Mouse (Mus musculus) midbrain, embryonic 12.5 days (tissue): ENCODE results near the gene Sec22b. TPM values are rescaled to one million over a fixed set of nuclear protein-coding genes. Genes with fewer than 3 reads are reported as not detected.

Experiments
- ATAC-seq: fragments of 200-750 bp; cut with Nextera tagmentation; 2 replicates; pipeline ENCODE4 v1.8.0; 2017; ENCODE audit warnings: low read depth, moderate TSS enrichment, moderate library complexity; ENCODE audit not compliant: low FRiP score
- H3K27ac ChIP-seq: fragments of 300-500 bp; sonication (generic); replicated peaks from 2 replicates; pipeline ENCODE4 v1.5.1; 2016; ENCODE audit warnings: mild to moderate bottlenecking
- H3K27me3 ChIP-seq: fragments of 300-500 bp; sonication (generic); 2 replicates; pipeline ENCODE4 v1.6.1; 2016; ENCODE audit warnings: mild to moderate bottlenecking
- H3K36me3 ChIP-seq: fragments of 300-500 bp; sonication (generic); 2 replicates; pipeline ENCODE4 v1.6.1; 2016
- H3K4me1 ChIP-seq: fragments of 300-500 bp; sonication (generic); 2 replicates; pipeline ENCODE4 v1.6.1; 2016
- H3K4me2 ChIP-seq: fragments of 300-500 bp; sonication (generic); replicated peaks from 2 replicates; pipeline ENCODE4 v1.6.1; 2016; ENCODE audit warnings: mild to moderate bottlenecking, moderate library complexity
- H3K4me3 ChIP-seq: fragments of 300-500 bp; sonication (generic); 2 replicates; pipeline ENCODE4 v1.5.1; 2016; ENCODE audit warnings: mild to moderate bottlenecking
- H3K9ac ChIP-seq: fragments of 300-500 bp; sonication (generic); replicated peaks from 2 replicates; pipeline ENCODE4 v1.6.1; 2016; ENCODE audit warnings: mild to moderate bottlenecking, moderate library complexity
- H3K9me3 ChIP-seq: fragments of 300-500 bp; sonication (generic); 2 replicates; pipeline ENCODE4 v1.6.1; 2016; ENCODE audit warnings: mild to moderate bottlenecking
- WGBS: fragments of 180-500 bp; shearing (Covaris S2); methylation state at CpG from one replicate; pipeline ENCODE4 v1.1.7; 2016; 5-methylcytosine and 5-hydroxymethylcytosine counted together
- polyA plus RNA-seq: library from polyadenylated mRNA; unstranded; fragments of >200 nt; fragmentation: Nextera tagmentation; extraction: Ambion mirVana; gene quantifications from 2 replicates; pipeline ENCODE4 v1.2.1, GENCODE M21; 2016

Gene Sec22b
- polyA plus RNA-seq, 1 experiment from 2014 or later, result 101 TPM

- no peak overlapping the region for H3K4me3 ChIP-seq
- no peak overlapping the region for H3K27ac ChIP-seq
- ATAC-seq, result no peak
- 19% methylated on average over 5 of the region's 5 CpGs for WGBS
- H3K4me1 ChIP-seq, result no peaks in the 10 kb centered on the region
- H3K4me2 ChIP-seq, result no peak overlapping the region
- no peak overlapping the region for H3K9ac ChIP-seq
- no peaks in the 10 kb centered on the region for H3K9me3 ChIP-seq
- no peaks in the 10 kb centered on the region for H3K36me3 ChIP-seq
- H3K27me3 ChIP-seq, result peaks cover under 1% of the 10 kb centered on the region; the same call in 1 of the 2 replicates
Measured at GRCm38 (mm10) chr3:97874777-97875176, 26.2 kb upstream of the Sec22b start.

DNA sequence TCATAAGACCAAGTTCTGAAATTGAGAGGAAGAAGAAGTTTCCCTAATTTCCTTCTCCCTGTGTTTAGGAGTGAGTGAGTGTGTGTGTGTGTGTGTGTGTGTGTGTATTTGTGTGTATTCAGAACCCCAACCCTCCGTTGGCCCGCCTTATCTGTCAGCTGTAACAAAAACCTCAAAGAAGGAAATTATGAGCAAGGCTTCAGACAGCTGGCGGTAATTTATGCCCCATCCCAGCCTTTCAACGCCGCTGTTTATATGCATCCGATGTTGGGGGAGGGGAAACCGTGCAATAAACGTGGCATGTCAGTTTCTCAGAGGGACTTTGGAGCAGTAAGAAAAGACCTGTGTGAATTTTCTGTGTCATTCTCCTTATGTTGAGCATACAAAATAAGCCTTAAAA is 24.7 kb upstream of the Sec22b start:
- 58% methylated on average over 8 of the region's 8 CpGs for WGBS
- no peak overlapping the region for H3K27ac ChIP-seq

GRCm38 (mm10) chr3:97879222-97879621 is 21.8 kb upstream of the Sec22b start:
- Histone ChIP-seq H3K4me1 (no peaks in the 10 kb centered on the region), H3K27ac (no peak overlapping the region), H3K9ac (no peak overlapping the region), H3K4me2 (no peak overlapping the region), H3K27me3 (no peaks in the 10 kb centered on the region), H3K4me3 (no peak overlapping the region), H3K9me3 (no peaks in the 10 kb centered on the region), H3K36me3 (no peaks in the 10 kb centered on the region)
- peak; percentile 38; the same call in 1 of the 2 replicates for ATAC-seq
- 16% methylated on average over 5 of the region's 5 CpGs for WGBS

More for the DNA sequence above, 24.7 kb upstream of the Sec22b start:
- H3K36me3 ChIP-seq, result no peaks in the 10 kb centered on the region
- H3K4me2 ChIP-seq, result no peak overlapping the region
- H3K4me3 ChIP-seq, result no peak overlapping the region
- H3K9me3 ChIP-seq, result no peaks in the 10 kb centered on the region
- no peak for ATAC-seq
- no peaks in the 10 kb centered on the region for H3K4me1 ChIP-seq
- H3K9ac ChIP-seq, result no peak overlapping the region
- no peaks in the 10 kb centered on the region for H3K27me3 ChIP-seq

DNA sequence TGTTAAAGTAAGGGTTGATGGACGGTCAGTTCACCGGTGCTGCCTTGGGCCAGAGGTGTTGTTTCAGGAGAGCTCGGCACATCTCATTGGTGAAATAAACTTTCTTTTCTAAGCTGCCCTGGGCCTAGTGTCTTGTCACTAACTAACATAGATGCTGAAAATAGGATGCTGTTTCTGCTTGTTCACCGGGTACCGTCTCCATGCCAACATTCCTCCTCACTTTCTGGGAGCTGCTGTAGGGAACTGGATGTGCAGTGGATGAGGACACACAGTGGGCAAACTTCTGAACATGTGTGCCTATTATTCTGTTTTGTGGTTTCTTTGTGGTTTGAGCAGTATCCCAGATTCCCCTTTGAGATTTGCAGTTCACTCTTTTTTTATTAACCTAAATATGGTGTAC is 19.4 kb upstream of the Sec22b start:
- Histone ChIP-seq H3K9ac (no peak overlapping the region), H3K9me3 (no peaks in the 10 kb centered on the region), H3K4me1 (no peaks in the 10 kb centered on the region), H3K27ac (no peak overlapping the region), H3K4me3 (no peak overlapping the region), H3K27me3 (no peaks in the 10 kb centered on the region), H3K36me3 (no peaks in the 10 kb centered on the region), H3K4me2 (no peak overlapping the region)
- no peak for ATAC-seq
- 92% methylated on average over 5 of the region's 5 CpGs for WGBS

DNA sequence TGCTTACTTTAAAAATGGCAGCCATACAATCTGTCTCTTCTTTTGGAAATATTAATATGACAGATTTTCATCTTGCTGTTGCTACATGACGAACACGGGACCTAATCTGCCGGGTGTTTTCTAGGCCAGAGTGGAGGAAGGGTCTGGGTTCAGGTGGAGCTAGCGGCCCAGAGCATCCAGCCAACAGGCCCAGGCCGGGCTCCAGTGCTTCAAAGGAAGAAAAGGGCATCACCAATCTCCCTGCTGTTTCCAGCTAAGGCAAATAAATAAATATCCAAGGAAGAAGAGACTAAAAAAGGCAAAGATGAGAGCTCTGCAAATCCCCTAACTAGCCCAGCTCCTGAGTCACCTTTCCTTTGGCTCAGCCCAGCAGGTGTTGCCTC is 13.2 kb upstream of the Sec22b start:
- no peak for ATAC-seq
- peaks cover 5% of the 10 kb centered on the region; the same call in 1 of the 2 replicates for H3K4me1 ChIP-seq
- H3K9ac ChIP-seq, result peak overlapping the region; percentile 71
- H3K4me3 ChIP-seq, result peak overlapping the region; percentile 55
- WGBS, result 49% methylated on average over 5 of the region's 5 CpGs
- H3K27ac ChIP-seq, result no peak overlapping the region
- peak overlapping the region; percentile 93 for H3K4me2 ChIP-seq
- no peaks in the 10 kb centered on the region for H3K36me3 ChIP-seq
- H3K9me3 ChIP-seq, result no peaks in the 10 kb centered on the region
- H3K27me3 ChIP-seq, result peaks cover 25% of the 10 kb centered on the region

- H3K4me1 ChIP-seq, result peaks cover 5% of the 10 kb centered on the region; the same call in 1 of the 2 replicates
- peak; percentile 75 for ATAC-seq
- WGBS, result 2% methylated on average over 44 of the region's 44 CpGs
- peak within 1 kb of the TSS; percentile 55 for H3K4me3 ChIP-seq
- H3K36me3 ChIP-seq, result no peaks in the 10 kb centered on the region
- H3K27me3 ChIP-seq, result peaks cover 25% of the 10 kb centered on the region
- peak within 1 kb of the TSS; percentile 71 for H3K9ac ChIP-seq
- no peaks in the 10 kb centered on the region for H3K9me3 ChIP-seq
- H3K27ac ChIP-seq, result no peak within 1 kb of the TSS; the same call in 1 of the 2 replicates
- H3K4me2 ChIP-seq, result peak within 1 kb of the TSS; percentile 93
Measured at GRCm38 (mm10) chr3:97888168-97888901, 12.7 kb upstream of the Sec22b start, which contains the start of gene Pde4dip. Gene Pde4dip, minus strand, starts transcription at chr3:97888707.

DNA sequence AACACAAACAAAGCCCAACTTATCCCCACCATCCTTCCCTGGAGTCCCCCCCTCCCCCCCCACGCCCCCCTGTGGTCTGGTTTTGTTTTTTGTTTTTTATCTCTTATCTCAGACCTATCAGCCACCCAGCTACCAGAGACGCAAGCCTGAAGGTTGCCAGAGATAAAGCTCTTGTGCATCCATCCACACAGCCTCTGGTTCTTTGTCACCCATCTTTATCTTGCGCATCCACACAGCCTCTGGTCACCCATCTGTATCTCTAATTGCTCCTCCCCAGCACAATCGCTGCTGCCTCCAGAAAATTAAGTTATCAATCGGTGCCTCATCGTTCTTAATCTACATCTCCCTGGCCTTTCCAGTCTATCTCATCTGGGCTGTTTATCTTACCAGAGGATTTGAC is 10.8 kb upstream of the Sec22b start:
- ATAC-seq, result no peak
- Histone ChIP-seq H3K9ac (no peak overlapping the region), H3K4me3 (no peak overlapping the region), H3K4me1 (peaks cover 5% of the 10 kb centered on the region; the same call in 1 of the 2 replicates), H3K27ac (no peak overlapping the region), H3K36me3 (no peaks in the 10 kb centered on the region), H3K27me3 (peaks cover 25% of the 10 kb centered on the region), H3K9me3 (0 out of 2 replicates have a peak, but pooled peaks cover 4% of the 10 kb centered on the region), H3K4me2 (no peak overlapping the region)
- 66% methylated on average over 6 of the region's 6 CpGs for WGBS

GRCm38 (mm10) chr3:97894695-97895094 is 6.3 kb upstream of the Sec22b start:
- H3K4me3 ChIP-seq, result no peak overlapping the region
- 0 out of 2 replicates have a peak, but pooled peaks cover 4% of the 10 kb centered on the region for H3K9me3 ChIP-seq
- 0 out of 2 replicates have a peak, but pooled peaks cover under 1% of the 10 kb centered on the region for H3K27me3 ChIP-seq
- no peak overlapping the region for H3K4me2 ChIP-seq
- no peaks in the 10 kb centered on the region for H3K4me1 ChIP-seq
- 46% methylated on average over 6 of the region's 6 CpGs for WGBS
- no peaks in the 10 kb centered on the region for H3K36me3 ChIP-seq
- no peak overlapping the region for H3K9ac ChIP-seq
- no peak overlapping the region for H3K27ac ChIP-seq
- ATAC-seq, result no peak

DNA sequence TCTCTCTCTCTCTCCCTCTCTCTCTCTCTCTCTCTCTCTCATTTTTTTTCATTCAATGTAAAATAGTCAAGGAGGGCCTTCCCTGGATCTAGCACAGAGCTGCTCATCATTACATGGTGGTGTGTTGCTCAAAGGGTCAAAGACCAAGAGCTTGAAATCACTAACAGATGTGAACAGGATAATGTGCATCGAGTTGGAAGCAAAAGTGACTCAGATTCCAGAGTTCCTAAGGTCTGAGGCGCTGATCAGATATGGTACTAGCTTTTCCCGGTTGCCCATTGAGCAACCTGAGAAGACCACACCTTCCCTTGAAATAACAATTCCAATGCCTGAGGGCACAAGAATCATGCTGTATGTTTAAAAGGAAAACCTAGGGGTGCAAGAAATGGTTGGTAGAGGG is 2.6 kb upstream of the Sec22b start:
- Histone ChIP-seq H3K4me1 (peaks cover 16% of the 10 kb centered on the region), H3K36me3 (no peaks in the 10 kb centered on the region), H3K4me3 (no peak overlapping the region), H3K9ac (no peak overlapping the region), H3K27me3 (no peaks in the 10 kb centered on the region), H3K27ac (no peak overlapping the region), H3K4me2 (no peak overlapping the region), H3K9me3 (0 out of 2 replicates have a peak, but pooled peaks cover 4% of the 10 kb centered on the region)
- ATAC-seq, result no peak
- 72% methylated on average over 3 of the region's 3 CpGs for WGBS

DNA sequence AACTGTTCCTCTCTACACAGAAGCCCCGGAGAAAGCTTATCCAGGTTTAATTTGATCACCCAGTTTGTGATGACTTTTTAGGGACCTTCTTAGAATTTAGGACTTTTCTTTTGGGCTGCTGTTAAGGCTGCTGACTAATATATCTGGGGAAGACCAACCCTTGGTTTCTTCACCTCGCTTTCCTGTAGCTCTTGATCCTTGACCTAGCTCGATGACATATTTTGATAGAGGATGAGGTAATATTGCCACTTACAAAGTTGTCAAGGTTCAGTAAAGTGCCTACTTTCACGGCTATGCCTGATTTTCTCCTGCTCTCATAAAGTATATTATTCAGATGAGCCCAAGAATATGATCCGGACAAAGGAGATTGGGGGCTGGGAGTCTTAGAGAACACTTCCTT is 596 bp downstream of the Sec22b start:
- Histone ChIP-seq H3K9ac (peak overlapping the region; percentile 91), H3K4me2 (peak overlapping the region; percentile 82), H3K4me1 (peaks cover 16% of the 10 kb centered on the region), H3K27ac (no peak overlapping the region), H3K4me3 (peak overlapping the region; percentile 80), H3K9me3 (no peaks in the 10 kb centered on the region), H3K27me3 (no peaks in the 10 kb centered on the region), H3K36me3 (no peaks in the 10 kb centered on the region)
- no peak for ATAC-seq
- 18% methylated on average over 5 of the region's 5 CpGs for WGBS

DNA sequence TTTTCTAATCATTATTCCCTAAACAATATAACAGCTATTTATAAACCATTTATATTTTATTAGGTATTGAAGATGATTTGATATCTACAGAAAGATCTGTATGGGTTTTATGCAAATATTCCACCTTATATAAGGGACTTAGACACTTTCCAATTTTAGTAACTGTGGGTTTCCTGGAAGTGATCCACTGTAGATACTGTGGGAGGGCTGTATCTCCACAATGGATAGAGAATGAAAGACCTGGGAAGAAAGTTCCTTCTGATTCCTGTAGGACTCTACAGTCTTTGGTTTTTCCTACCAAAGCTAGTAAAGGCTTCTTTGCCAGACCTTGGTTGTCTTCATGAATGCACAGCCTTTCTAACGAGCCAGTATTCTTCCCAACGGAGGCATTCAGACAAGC is 8.7 kb downstream of the Sec22b start:
- ATAC-seq, result no peak
- 74% methylated on average over 2 of the region's 2 CpGs for WGBS
- H3K27ac ChIP-seq, result no peak overlapping the region
- H3K9ac ChIP-seq, result no peak overlapping the region
- no peak overlapping the region for H3K4me3 ChIP-seq
- 0 out of 2 replicates have a peak, but pooled peaks cover 2% of the 10 kb centered on the region for H3K4me1 ChIP-seq
- H3K27me3 ChIP-seq, result no peaks in the 10 kb centered on the region
- H3K4me2 ChIP-seq, result no peak overlapping the region
- no peaks in the 10 kb centered on the region for H3K9me3 ChIP-seq
- H3K36me3 ChIP-seq, result peaks cover 12% of the 10 kb centered on the region; the same call in 1 of the 2 replicates

DNA sequence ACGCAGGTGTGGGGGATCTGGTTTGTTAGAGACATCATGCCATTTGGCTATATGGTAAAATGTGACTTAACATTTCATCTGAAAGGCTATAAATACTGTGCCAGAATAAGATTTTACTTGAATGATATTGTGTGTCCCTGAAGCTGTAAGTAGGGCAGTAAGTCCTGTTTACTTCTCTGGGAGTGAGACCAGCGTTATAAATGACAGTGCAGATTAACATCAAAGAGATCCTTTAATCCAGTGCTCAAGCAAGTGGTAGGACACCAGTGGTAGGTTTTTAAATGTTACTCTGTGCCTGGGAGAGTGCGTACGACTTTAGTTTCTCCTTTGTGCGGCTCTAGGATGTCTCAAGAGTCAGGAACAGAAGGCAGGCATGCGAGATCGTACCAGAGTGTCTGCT is 10.1 kb downstream of the Sec22b start:
- no peaks in the 10 kb centered on the region for H3K9me3 ChIP-seq
- H3K4me1 ChIP-seq, result 0 out of 2 replicates have a peak, but pooled peaks cover 2% of the 10 kb centered on the region
- no peak overlapping the region for H3K4me3 ChIP-seq
- no peak for ATAC-seq
- H3K4me2 ChIP-seq, result no peak overlapping the region
- 84% methylated on average over 7 of the region's 7 CpGs for WGBS
- no peak overlapping the region for H3K9ac ChIP-seq
- H3K36me3 ChIP-seq, result peaks cover 21% of the 10 kb centered on the region; the same call in 1 of the 2 replicates
- no peak overlapping the region for H3K27ac ChIP-seq
- no peaks in the 10 kb centered on the region for H3K27me3 ChIP-seq
